8 mouse cellular contexts compared by ENCODE assay signal in genomic region chr14:61556289-61557147, GRCm38 (mm10). TPM values are rescaled to one million over a fixed set of nuclear protein-coding genes. Genes with fewer than 3 reads are reported as not detected.
DNase-seq lines count a peak whose midpoint lies in the region; ATAC-seq and TF ChIP-seq lines count a peak whose summit lies in the region.

Gene Spryd7, minus strand, starts transcription at chr14:61556886.

- peak within 1 kb of the TSS; percentile 79 for H3K9ac ChIP-seq in hindbrain, embryonic 14.5 days

- no peaks in the 10 kb centered on the region for H3K27me3 ChIP-seq in Patski
- H3K27me3 ChIP-seq in hindbrain, embryonic 14.5 days (ENCODE audit: control insufficient read depth, insufficient read depth, low read length) = no peaks in the 10 kb centered on the region

- H3K4me1 ChIP-seq in hindbrain, embryonic 14.5 days (replicated peaks; ENCODE audit: control insufficient read depth, insufficient read depth, low read length) = peaks cover 6% of the 10 kb centered on the region; the same call in 1 of the 2 replicates

- no peak for TF ChIP-seq CTCF in Patski (IDR thresholded peaks at IDR 0.05)

- POLR2A ChIA-PET in Patski (lab: Charles Lee) = no interaction called here

- CTCF ChIA-PET in Patski (lab: Charles Lee) = interaction anchor here (2.6 kb wide), 1 partner anchor 14 kb away, joined by 8 read pairs; no protein-coding TSS in a partner anchor

- H3K9me3 ChIP-seq in hindbrain, embryonic 14.5 days (ENCODE audit: control insufficient read depth, low read length) = 0 out of 2 replicates have a peak, but pooled peaks cover under 1% of the 10 kb centered on the region

- H3K27ac ChIP-seq in hindbrain, embryonic 14.5 days = peak within 1 kb of the TSS; percentile 88

- WGBS in hindbrain, embryonic 14.5 days = under 1% methylated on average over 72 of the region's 72 CpGs

- DNase-seq in Patski (ENCODE audit: low read depth, low spot score) = peak; percentile 90
- DNase-seq in cerebellum, postnatal 14 days = peak; percentile 99
- DNase-seq in frontal cortex, postnatal 14 days (ENCODE audit: low spot score in 2 of 2) = peak; percentile 96 to 97
- DNase-seq in hindbrain, embryonic 14.5 days (ENCODE audit: low spot score) = peak; percentile 98
- DNase-seq in layer of hippocampus, postnatal 36 days = peak; percentile 97
- peak; percentile 98 for DNase-seq in lung, postnatal 36 days
- DNase-seq in retina, postnatal 1 day = peak; percentile 98
- DNase-seq in urinary bladder, adult 18-20 months (ENCODE audit: low spot score in 2 of 2) = peak; percentile 89 to 96

- ATAC-seq in Patski = peak; percentile 94
- peak; percentile 99 for ATAC-seq in hindbrain, embryonic 14.5 days (ENCODE audit: low FRiP score)

- in situ Hi-C loops in Patski (cut with MboI; ENCODE audit: low pct_unique_long_range_greater_than_20kb) = no loop called here

- peak within 1 kb of the TSS; percentile 61 for H3K4me3 ChIP-seq in hindbrain, embryonic 14.5 days (replicated peaks; ENCODE audit: low read length)

- no peaks in the 10 kb centered on the region for H3K36me3 ChIP-seq in hindbrain, embryonic 14.5 days (replicated peaks; ENCODE audit: control insufficient read depth, insufficient read depth)

- peak within 1 kb of the TSS; percentile 78 for H3K4me2 ChIP-seq in hindbrain, embryonic 14.5 days (replicated peaks)

RNA-seq across cellular contexts. Expression of gene Spryd7, which starts in this region (rescaled TPM):
- 20.9 TPM for polyA plus RNA-seq in Patski (2021)
- 57.2 and 68.5 TPM in 2 replicates for polyA plus RNA-seq in hindbrain, embryonic 14.5 days (2014; fragmentation: Nextera tagmentation; extraction: Ambion mirVana)
- 10 to 100 TPM; 46.2 to 50.9 TPM for total RNA-seq in layer of hippocampus, postnatal 36 days (2021)

Comparison
In these comparisons a context has a peak if more than half of its experiments do, and no peak if none do; other contexts are left out.
1. Peak in every context shown above with its lines: DNase-seq, ATAC-seq, H3K4me3 ChIP-seq and H3K27ac ChIP-seq.